Mouse (Mus musculus): Measurements from ENCODE around the gene Tpx2.

DNA sequence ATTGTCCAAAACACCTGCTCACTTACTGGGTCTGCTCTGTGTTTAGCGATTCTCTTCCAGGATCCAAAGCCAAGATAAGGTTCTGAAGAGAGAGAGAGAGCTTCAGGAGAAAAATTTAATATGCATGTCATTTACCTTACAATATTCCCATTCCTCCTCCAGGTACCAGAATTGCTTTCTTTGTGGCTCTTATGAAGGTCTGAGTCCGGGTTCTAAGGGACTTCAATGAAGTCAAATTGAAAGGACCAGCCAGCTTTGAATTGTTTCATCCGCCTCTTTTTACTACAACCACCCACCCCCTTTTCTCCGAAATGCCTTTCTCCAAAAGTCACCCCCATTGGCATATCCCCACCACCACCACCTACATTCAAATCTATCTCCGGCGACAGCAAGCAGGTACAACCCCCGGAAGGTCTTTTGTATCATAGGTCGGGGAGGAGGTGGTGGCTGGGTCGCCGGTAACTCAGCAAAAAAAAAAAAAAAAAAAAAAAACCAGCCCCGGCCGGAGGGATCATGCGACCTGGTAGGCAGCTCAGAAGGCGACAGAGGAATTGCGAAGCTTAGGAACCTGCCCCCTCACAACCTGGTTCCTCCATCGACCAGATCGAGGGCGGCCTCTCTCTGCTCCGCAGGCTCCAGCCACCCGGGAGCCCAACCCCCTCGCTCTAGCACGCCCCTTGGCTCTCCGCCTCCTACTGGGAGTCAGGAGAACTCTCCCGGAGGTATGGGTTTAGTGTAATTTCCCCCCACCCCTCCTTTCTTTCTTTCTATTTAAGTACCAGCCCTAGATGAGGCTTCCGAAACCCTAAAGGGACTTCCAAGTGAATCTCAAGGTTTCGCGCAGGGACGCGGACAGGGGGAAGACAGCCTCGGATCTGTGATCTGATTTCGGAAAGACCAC is 17.5 kb upstream of the Tpx2 start:
- TF ChIP-seq CTCF (IDR thresholded peaks at IDR 0.05; ENCODE audit: low read depth, low read length): no peak
- TF ChIP-seq POLR2A (IDR thresholded peaks at IDR 0.05; ENCODE audit: borderline replicate concordance, low read depth, low read length): no peak

Measured in bone marrow macrophage, adult 2 months (primary cell).